Mouse (Mus musculus) heart, adult 11 months (tissue): ENCODE results near the gene Actr5.

Experiments used
- DNase-seq: peaks from one replicate; pipeline ENCODE4 v3.0.0; 2022

Actr5 gene

GRCm38 (mm10) chr2:158614418-158614955 is 10.2 kb upstream of the Actr5 start:
- no peak for DNase-seq

GRCm38 (mm10) chr2:158615161-158615680 is 9.5 kb upstream of the Actr5 start:
- DNase-seq, result no peak

- DNase-seq, result no peak
These were observed 9.0 kb upstream of the Actr5 start for GRCm38 (mm10) chr2:158615702-158616101.

GRCm38 (mm10) chr2:158616296-158616695 is 8.4 kb upstream of the Actr5 start:
- DNase-seq, result no peak

- DNase-seq, result no peak
These were observed 7.9 kb upstream of the Actr5 start for GRCm38 (mm10) chr2:158616790-158617189.

GRCm38 (mm10) chr2:158625231-158625630 is 543 bp downstream of the Actr5 start:
- DNase-seq, result no peak

GRCm38 (mm10) chr2:158625697-158626096 is 1.0 kb downstream of the Actr5 start:
- DNase-seq, result no peak

GRCm38 (mm10) chr2:158628858-158629257 is 4.2 kb downstream of the Actr5 start:
- DNase-seq, result no peak

GRCm38 (mm10) chr2:158629414-158629813 is 4.7 kb downstream of the Actr5 start:
- no peak for DNase-seq

GRCm38 (mm10) chr2:158631873-158632272 is 7.2 kb downstream of the Actr5 start:
- no peak for DNase-seq

- DNase-seq, result peak; percentile 91
These were observed 17.2 kb downstream of the Actr5 start for GRCm38 (mm10) chr2:158641869-158642268.

GRCm38 (mm10) chr2:158642587-158642986 is 17.9 kb downstream of the Actr5 start:
- DNase-seq, result peak; percentile 74

- DNase-seq, result no peak
These were observed 19.1 kb downstream of the Actr5 start for GRCm38 (mm10) chr2:158643791-158644190.

GRCm38 (mm10) chr2:158651159-158651908 is 26.6 kb downstream of the Actr5 start:
- DNase-seq, result no peak

- DNase-seq, result peak; percentile 93
These were observed 28.3 kb downstream of the Actr5 start for GRCm38 (mm10) chr2:158652985-158653384.

GRCm38 (mm10) chr2:158654717-158655116 is 30.0 kb downstream of the Actr5 start:
- peak; percentile 99 for DNase-seq

GRCm38 (mm10) chr2:158655806-158656205 is 31.1 kb downstream of the Actr5 start:
- no peak for DNase-seq

- DNase-seq, result peak; percentile 96
These were observed 34.1 kb downstream of the Actr5 start for GRCm38 (mm10) chr2:158658822-158659221.

GRCm38 (mm10) chr2:158659346-158659745 is 34.7 kb downstream of the Actr5 start:
- no peak for DNase-seq

- no peak for DNase-seq
These were observed 40.4 kb downstream of the Actr5 start, which contains the start of gene Ppp1r16b for GRCm38 (mm10) chr2:158665098-158665497. Ppp1r16b (plus strand) TSS chr2:158665398.

- peak; percentile 94 for DNase-seq
These were observed 41.5 kb downstream of the Actr5 start for GRCm38 (mm10) chr2:158666071-158666800.

- DNase-seq, result peak; percentile 98
These were observed 42.5 kb downstream of the Actr5 start for GRCm38 (mm10) chr2:158667022-158667670.
